Mouse (Mus musculus) olfactory bulb, adult 2 months (tissue): ENCODE results near the gene Atp8a2. TPM values are rescaled to one million over a fixed set of nuclear protein-coding genes. Genes with fewer than 3 reads are reported as not detected.
A peak's percentile ranks its signal among the peaks of the same experiment; 100 is the strongest.
"Not testable (repeated sequence)": the region's sequence is repeated elsewhere in the genome, so short reads cannot be mapped to it uniquely, and the experiment has no call there.

Experiments
- H3K27ac ChIP-seq: fragments of 200-500 bp; 2 replicates; pipeline ENCODE4 v1.5.1; 2012; ENCODE audit warnings: low read depth, low read length; ENCODE audit not compliant: insufficient read depth
- H3K4me1 ChIP-seq: fragments of 200-500 bp; 2 replicates; pipeline ENCODE4 v1.6.1; 2012; ENCODE audit warnings: low read length; ENCODE audit not compliant: control insufficient read depth, insufficient read depth
- H3K4me3 ChIP-seq: fragments of 200-500 bp; 2 replicates; pipeline ENCODE4 v1.5.1; 2012; ENCODE audit warnings: mild to moderate bottlenecking, low read depth, low read length, moderate library complexity; ENCODE audit not compliant: insufficient read depth
- CTCF ChIP-seq: fragments of 200-500 bp; IDR thresholded peaks from 2 replicates; pipeline ENCODE4 v1.5.1; 2012; ENCODE audit warnings: low read depth, mild to moderate bottlenecking, low read length, moderate library complexity; ENCODE audit not compliant: insufficient read depth
- POLR2A ChIP-seq: fragments of 200-500 bp; IDR thresholded peaks from 2 replicates; pipeline ENCODE4 v1.6.1; 2012; ENCODE audit warnings: mild to moderate bottlenecking, low read depth, low read length, moderate library complexity; ENCODE audit not compliant: insufficient read depth
- WGBS: fragments of 180-500 bp; shearing (Covaris S2); methylation state at CpG from one replicate; pipeline ENCODE4 v1.1.7; 2018; 5-methylcytosine and 5-hydroxymethylcytosine counted together
- polyA plus RNA-seq: library from polyadenylated mRNA; stranded (reverse); fragments of >200 nt; gene quantifications from 2 replicates; pipeline ENCODE4 v1.2.4, GENCODE M21; 2012; ENCODE audit warnings: low replicate concordance; ENCODE audit not compliant: missing spikeins, insufficient read depth, insufficient read length

The Atp8a2 gene
- polyA plus RNA-seq, 1 experiment = not detected

- no peak for TF ChIP-seq POLR2A
- TF ChIP-seq CTCF = no peak
- 89% methylated on average over 9 of the region's 9 CpGs for WGBS
- Histone ChIP-seq H3K27ac (no peak overlapping the region), H3K4me1 (peaks cover 14% of the 10 kb centered on the region), H3K4me3 (no peak overlapping the region)
Measured at GRCm38 (mm10) chr14:59630096-59630495, 566.9 kb downstream of the Atp8a2 start.

GRCm38 (mm10) chr14:59629308-59629707 lies 567.7 kb downstream of the Atp8a2 start:
- TF ChIP-seq CTCF (no peak), POLR2A (no peak)
- Histone ChIP-seq H3K27ac (no peak overlapping the region), H3K4me3 (no peak overlapping the region), H3K4me1 (peaks cover 16% of the 10 kb centered on the region)
- WGBS = 76% methylated on average over 15 of the region's 15 CpGs

GRCm38 (mm10) chr14:59627823-59628222 lies 569.2 kb downstream of the Atp8a2 start:
- Histone ChIP-seq H3K4me1 (peaks cover 16% of the 10 kb centered on the region), H3K27ac (peak overlapping the region; percentile 24; the same call in 1 of the 2 replicates), H3K4me3 (peak overlapping the region; percentile 26)
- 27% methylated on average over 7 of the region's 7 CpGs for WGBS
- TF ChIP-seq POLR2A (no peak), CTCF (no peak)

GRCm38 (mm10) chr14:59627142-59627680 lies 569.8 kb downstream of the Atp8a2 start:
- Histone ChIP-seq H3K27ac (no peak overlapping the region), H3K4me3 (peak overlapping the region; percentile 27), H3K4me1 (peaks cover 16% of the 10 kb centered on the region)
- 37% methylated on average over 9 of the region's 9 CpGs for WGBS
- no peak for TF ChIP-seq POLR2A
- no peak for TF ChIP-seq CTCF

GRCm38 (mm10) chr14:59626711-59627110 lies 570.3 kb downstream of the Atp8a2 start:
- Histone ChIP-seq H3K4me3 (peak overlapping the region; percentile 66), H3K27ac (no peak overlapping the region; the same call in 1 of the 2 replicates), H3K4me1 (peaks cover 16% of the 10 kb centered on the region)
- 23% methylated on average over 8 of the region's 8 CpGs for WGBS
- TF ChIP-seq CTCF = no peak
- TF ChIP-seq POLR2A = no peak

GRCm38 (mm10) chr14:59625806-59626364 lies 571.1 kb downstream of the Atp8a2 start:
- H3K4me1 ChIP-seq = peaks cover 16% of the 10 kb centered on the region
- H3K4me3 ChIP-seq = peak overlapping the region; percentile 66
- WGBS = under 1% methylated on average over 51 of the region's 51 CpGs
- TF ChIP-seq CTCF (0 out of 2 replicates have a peak, but pooled peaks have one; percentile 13), POLR2A (no peak)
- H3K27ac ChIP-seq = peak overlapping the region; percentile 17; the same call in 1 of the 2 replicates

- TF ChIP-seq POLR2A = peak; percentile 79
- TF ChIP-seq CTCF = 0 out of 2 replicates have a peak, but pooled peaks have one; percentile 15
- under 1% methylated on average over 65 of the region's 65 CpGs for WGBS
- Histone ChIP-seq H3K4me3 (peak within 1 kb of the TSS; percentile 66), H3K4me1 (peaks cover 16% of the 10 kb centered on the region), H3K27ac (peak within 1 kb of the TSS; percentile 17; the same call in 1 of the 2 replicates)
Measured at GRCm38 (mm10) chr14:59625158-59625805, 571.7 kb downstream of the Atp8a2 start, which contains the start of gene Shisa2. Shisa2 (plus strand) TSS chr14:59625308.

- Histone ChIP-seq H3K4me1 (peaks cover 16% of the 10 kb centered on the region), H3K4me3 (no peak overlapping the region), H3K27ac (no peak overlapping the region)
- TF ChIP-seq POLR2A = no peak
- TF ChIP-seq CTCF = no peak
- 39% methylated on average over 9 of the region's 9 CpGs for WGBS
Measured at GRCm38 (mm10) chr14:59624326-59624885, 572.6 kb downstream of the Atp8a2 start.

- H3K4me3 ChIP-seq = no peak overlapping the region
- WGBS = 59% methylated on average over 7 of the region's 7 CpGs
- TF ChIP-seq POLR2A (no peak), CTCF (no peak)
- no peaks in the 10 kb centered on the region for H3K4me1 ChIP-seq
- H3K27ac ChIP-seq = no peak overlapping the region
Measured at GRCm38 (mm10) chr14:59616802-59617201, 580.2 kb downstream of the Atp8a2 start.

GRCm38 (mm10) chr14:59614149-59614548 lies 582.8 kb downstream of the Atp8a2 start:
- H3K4me1 ChIP-seq, H3K27ac ChIP-seq, H3K4me3 ChIP-seq: not testable (repeated sequence)
- 91% methylated on average over 3 of the region's 3 CpGs for WGBS
